Mouse (Mus musculus) thymus, postnatal 0 days (tissue): ENCODE results near the gene Mettl2. TPM values are rescaled to one million over a fixed set of nuclear protein-coding genes. Genes with fewer than 3 reads are reported as not detected.

ENCODE experiments used
- DNase-seq: peaks from one replicate; pipeline ENCODE4 v3.0.0-alpha.2; 2015; ENCODE audit warnings: low spot score
- polyA plus RNA-seq: library from polyadenylated mRNA; unstranded; fragments of >200 nt; fragmentation: Nextera tagmentation; extraction: Ambion mirVana; gene quantifications from 2 replicates; pipeline ENCODE4 v1.2.1, GENCODE M21; 2015

The Mettl2 gene
- polyA plus RNA-seq, 1 experiment from 2014 or later, result 29.7 TPM

GRCm38 (mm10) chr11:105152357-105152899 lies 26.2 kb downstream of the Mettl2 start:
- DNase-seq, result no peak

GRCm38 (mm10) chr11:105153068-105153833 lies 27.0 kb downstream of the Mettl2 start:
- peak; percentile 21 for DNase-seq

- DNase-seq, result no peak
Measured at GRCm38 (mm10) chr11:105155915-105156314, 29.7 kb downstream of the Mettl2 start.

- DNase-seq, result peak; percentile 9
Measured at GRCm38 (mm10) chr11:105156748-105157267, 30.6 kb downstream of the Mettl2 start.

- no peak for DNase-seq
Measured at GRCm38 (mm10) chr11:105158047-105158446, 31.8 kb downstream of the Mettl2 start.

- no peak for DNase-seq
Measured at GRCm38 (mm10) chr11:105159673-105160360, 33.6 kb downstream of the Mettl2 start.

GRCm38 (mm10) chr11:105161411-105161810 lies 35.2 kb downstream of the Mettl2 start:
- DNase-seq, result no peak

- no peak for DNase-seq
Measured at GRCm38 (mm10) chr11:105164516-105165510, 38.6 kb downstream of the Mettl2 start.

GRCm38 (mm10) chr11:105166780-105167179 lies 40.6 kb downstream of the Mettl2 start:
- no peak for DNase-seq

GRCm38 (mm10) chr11:105178516-105178915 lies 52.3 kb downstream of the Mettl2 start, which contains the start of gene Tlk2:
Gene Tlk2 (plus strand): TSS chr11:105178807.
- DNase-seq, result no peak

- no peak for DNase-seq
Measured at GRCm38 (mm10) chr11:105179523-105179922, 53.3 kb downstream of the Mettl2 start.

- DNase-seq, result peak; percentile 70
Measured at GRCm38 (mm10) chr11:105180471-105181091, 54.4 kb downstream of the Mettl2 start.

GRCm38 (mm10) chr11:105181126-105181637 lies 55.0 kb downstream of the Mettl2 start:
- DNase-seq, result peak; percentile 96

- DNase-seq, result peak; percentile 42
Measured at GRCm38 (mm10) chr11:105181689-105182460, 55.6 kb downstream of the Mettl2 start.

GRCm38 (mm10) chr11:105182461-105182855 lies 56.2 kb downstream of the Mettl2 start:
- no peak for DNase-seq

GRCm38 (mm10) chr11:105184678-105185077 lies 58.5 kb downstream of the Mettl2 start:
- no peak for DNase-seq
